ENCODE assay signal across 24 mouse cellular contexts in genomic region chr11:70040184-70040583, GRCm38 (mm10). TPM values are rescaled to one million over a fixed set of nuclear protein-coding genes. Genes with fewer than 3 reads are reported as not detected.
A peak's percentile ranks its signal among the peaks of the same experiment; 100 is the strongest.
DNase-seq lines count a peak whose midpoint lies in the region; TF ChIP-seq lines count a peak whose summit lies in the region.
"Had no signal": no experiment of that assay in that cellular context is flagged by ENCODE, and none has a peak within 500 bp of the region (broad histone marks: within the 10 kb centered on the region; RNA-seq: fewer than 3 reads in every experiment).

No protein-coding gene starts in this region.

- no peak for TF ChIP-seq CTCF in layer of hippocampus, adult 2 months (conservative IDR thresholded peaks at IDR 0.05)

- DNase-seq in cerebellum, adult 9-11 months = peak; percentile 35
- no peak for DNase-seq in cerebellum, adult 8-10 months
- no peak for DNase-seq in layer of hippocampus, adult 2 months (ENCODE audit: low spot score in 2 of 2)
- DNase-seq in layer of hippocampus, adult 11-12 months (ENCODE audit: low spot score) = no peak
- DNase-seq in brain, adult 2 months (ENCODE audit: low read depth, low spot score) = peak; percentile 58
- DNase-seq in testis, postnatal 10 days (ENCODE audit: low spot score) = no peak
- DNase-seq: adrenal gland, adult 2 months; adrenal gland, postnatal 14 days; cerebellum, adult 18-20 months; embryo, embryonic 11 days; forebrain, postnatal 0 days; gastrocnemius, postnatal 10 days; gastrocnemius, postnatal 36 days; heart, adult 2 months; heart, postnatal 14 days; heart, postnatal 4 days had no signal

- H3K27ac ChIP-seq in layer of hippocampus, adult 2 months = peak overlapping the region; percentile 28; the same call in 1 of the 2 replicates
- H3K27ac ChIP-seq: embryonic facial prominence, embryonic 15.5 days; heart, adult 2 months; heart, embryonic 10.5 days; heart, embryonic 13.5 days; hindbrain, embryonic 14.5 days; hindbrain, postnatal 0 days had no signal

- H3K4me3 ChIP-seq in layer of hippocampus, adult 2 months = no peak overlapping the region
- H3K4me3 ChIP-seq: embryonic facial prominence, embryonic 15.5 days; heart, adult 2 months; heart, embryonic 10.5 days; heart, embryonic 13.5 days had no signal

RNA-seq across cellular contexts. Expression of gene Asgr1, which starts 13.7 kb away (rescaled TPM):
- total RNA-seq in layer of hippocampus, adult 2 months (2021) = 1 to 10 TPM in 1 of 2 experiments, under 1 TPM in 1; 0.52 to 1.7 TPM
- total RNA-seq: gastrocnemius, adult 18-20 months; gastrocnemius, postnatal 36 days; granulocyte monocyte progenitor cell, adult 5-6 weeks; heart, adult 2 months; heart, postnatal 14 days; heart, postnatal 4 days; MEL had no signal

RNA-seq across cellular contexts. Expression of gene Dlg4, which starts 23.4 kb away (rescaled TPM):
- 100 to 1,000 TPM; 880 to 888 TPM for total RNA-seq in layer of hippocampus, adult 2 months (2021)

RNA-seq across cellular contexts. Expression of gene Acadvl, which starts 25.0 kb away (rescaled TPM):
- 10 to 100 TPM; 54.9 to 63.7 TPM for total RNA-seq in layer of hippocampus, adult 2 months (2021)

RNA-seq across cellular contexts. Expression of gene Dvl2, which starts 39.8 kb away (rescaled TPM):
- total RNA-seq in layer of hippocampus, adult 2 months (2021) = 10 to 100 TPM; 40.6 to 45.3 TPM

RNA-seq across cellular contexts. Expression of gene Phf23, which starts 44.6 kb away (rescaled TPM):
- total RNA-seq in layer of hippocampus, adult 2 months (2021) = 10 to 100 TPM; 40.5 to 42.6 TPM

Comparison
In these comparisons a context has a peak if more than half of its experiments do, and no peak if none do; other contexts are left out.
1. DNase-seq: peak in cerebellum, adult 9-11 months (single experiment) and brain, adult 2 months (single experiment); none in cerebellum, adult 8-10 months (single experiment), layer of hippocampus, adult 2 months (0 of 2), layer of hippocampus, adult 11-12 months (single experiment) and testis, postnatal 10 days (single experiment).